Mouse (Mus musculus) megakaryocyte, embryonic 14.5 days (primary cell): ENCODE measurements at regions not wholly inside any gene's neighbourhood (a gene's known extent, or its start where the extent isn't known, plus 50 kb on each side); places are given as distances from the start of the nearest gene placed in this dataset.

Experiments used
- H3K27me3 ChIP-seq: replicated peaks from 2 replicates; pipeline ENCODE3; 2012; ENCODE audit warnings: inconsistent platforms
- H3K36me3 ChIP-seq: replicated peaks from 2 replicates; pipeline ENCODE3; 2012; ENCODE audit warnings: low read length, inconsistent platforms, mixed read lengths
- H3K4me1 ChIP-seq: 2 replicates; pipeline ENCODE4 v1.6.1; 2012; ENCODE audit warnings: inconsistent platforms
- H3K4me3 ChIP-seq: replicated peaks from 2 replicates; pipeline ENCODE3; 2012; ENCODE audit warnings: moderate library complexity, mild to moderate bottlenecking, inconsistent platforms
- H3K9me3 ChIP-seq: 2 replicates; pipeline ENCODE4 v1.6.1; 2012; ENCODE audit warnings: inconsistent platforms
- FLI1 ChIP-seq: IDR thresholded peaks from 2 replicates; pipeline ENCODE4 v1.6.1; 2012; ENCODE audit warnings: low read length, inconsistent platforms, mixed read lengths
- GATA1 ChIP-seq: IDR thresholded peaks from 3 replicates; pipeline ENCODE4 v1.6.1; 2012; ENCODE audit warnings: mixed read lengths, low read length, inconsistent platforms, borderline replicate concordance

GRCm38 (mm10) chr6:101030451-101031125, 197.2 kb downstream of the Ppp4r2 start:
- TF ChIP-seq FLI1 (no peak), GATA1 (no peak)
- Histone ChIP-seq H3K4me1 (no peaks in the 10 kb centered on the region), H3K4me3 (peak overlapping the region; percentile 14), H3K36me3 (no peaks in the 10 kb centered on the region), H3K9me3 (peaks cover 46% of the 10 kb centered on the region), H3K27me3 (no peaks in the 10 kb centered on the region)

DNA sequence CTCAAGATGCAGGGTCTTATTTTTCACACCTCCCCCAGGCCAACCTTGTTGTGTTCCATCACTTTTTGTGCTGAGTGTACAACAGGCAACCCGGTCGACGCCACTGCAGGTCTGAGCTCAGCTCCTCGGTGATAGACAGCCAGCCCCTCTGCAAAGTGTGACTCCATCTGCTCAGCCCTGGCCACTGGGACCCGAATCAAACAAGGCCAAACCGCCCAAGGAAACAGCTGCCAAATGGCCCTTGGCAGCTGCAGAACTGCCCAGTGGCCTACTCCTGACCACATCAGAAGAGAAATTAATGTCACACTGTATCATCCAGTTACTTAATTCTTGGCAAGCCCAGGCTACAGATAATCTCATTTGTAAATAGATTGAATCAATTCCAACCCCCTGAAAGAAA, 213.3 kb downstream of the Ppp4r2 start:
- H3K4me3 ChIP-seq: no peak overlapping the region
- no peaks in the 10 kb centered on the region for H3K27me3 ChIP-seq
- no peaks in the 10 kb centered on the region; the same call in 1 of the 2 replicates for H3K4me1 ChIP-seq
- TF ChIP-seq GATA1: no peak
- TF ChIP-seq FLI1: no peak
- H3K9me3 ChIP-seq: peaks cover 21% of the 10 kb centered on the region
- no peaks in the 10 kb centered on the region for H3K36me3 ChIP-seq

DNA sequence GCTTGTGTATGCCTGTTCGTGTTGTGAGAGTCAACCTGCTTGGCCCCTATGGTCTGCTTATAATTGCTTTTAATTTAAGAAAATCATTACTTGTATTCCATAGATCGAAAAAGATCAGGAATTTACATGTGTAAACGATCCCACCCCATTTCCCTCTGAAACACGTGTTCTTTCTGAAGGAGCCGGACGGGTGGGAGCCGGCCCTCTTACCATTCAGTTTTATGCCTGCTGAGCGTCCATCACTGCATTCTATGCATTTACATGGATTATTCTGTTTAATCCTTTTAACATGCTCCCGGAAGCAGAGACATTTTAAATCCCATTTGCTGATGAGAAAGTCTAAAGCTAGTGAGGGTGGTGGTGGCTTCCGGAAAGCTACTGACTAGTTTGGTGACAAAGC, 213.8 kb downstream of the Ppp4r2 start:
- Histone ChIP-seq H3K9me3 (peaks cover 21% of the 10 kb centered on the region), H3K4me3 (no peak overlapping the region), H3K4me1 (no peaks in the 10 kb centered on the region; the same call in 1 of the 2 replicates), H3K36me3 (no peaks in the 10 kb centered on the region), H3K27me3 (no peaks in the 10 kb centered on the region)
- TF ChIP-seq GATA1 (no peak), FLI1 (no peak)

DNA sequence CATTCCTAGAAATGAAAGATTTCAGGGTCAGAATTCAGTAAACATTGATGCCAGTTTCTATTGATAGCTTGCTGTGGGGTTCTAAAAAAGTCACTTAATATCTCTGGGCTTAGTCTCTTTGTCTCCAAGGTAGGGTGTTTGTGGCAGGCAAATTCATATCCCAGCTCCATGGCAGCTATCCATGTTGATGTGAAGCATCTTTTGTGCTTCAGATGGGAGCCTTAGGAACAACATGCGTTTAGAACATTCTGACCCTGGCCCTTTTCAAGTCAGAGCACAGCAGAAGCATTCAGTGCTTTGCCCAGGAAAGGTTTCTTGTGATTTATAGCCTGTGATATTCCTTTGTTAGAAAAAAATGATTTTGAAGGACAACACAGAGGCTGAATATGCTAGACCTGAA, 215.0 kb downstream of the Ppp4r2 start:
- H3K36me3 ChIP-seq: no peaks in the 10 kb centered on the region
- TF ChIP-seq FLI1: no peak
- TF ChIP-seq GATA1: no peak
- no peaks in the 10 kb centered on the region for H3K27me3 ChIP-seq
- H3K9me3 ChIP-seq: peaks cover 21% of the 10 kb centered on the region
- H3K4me1 ChIP-seq: no peaks in the 10 kb centered on the region; the same call in 1 of the 2 replicates
- no peak overlapping the region for H3K4me3 ChIP-seq

DNA sequence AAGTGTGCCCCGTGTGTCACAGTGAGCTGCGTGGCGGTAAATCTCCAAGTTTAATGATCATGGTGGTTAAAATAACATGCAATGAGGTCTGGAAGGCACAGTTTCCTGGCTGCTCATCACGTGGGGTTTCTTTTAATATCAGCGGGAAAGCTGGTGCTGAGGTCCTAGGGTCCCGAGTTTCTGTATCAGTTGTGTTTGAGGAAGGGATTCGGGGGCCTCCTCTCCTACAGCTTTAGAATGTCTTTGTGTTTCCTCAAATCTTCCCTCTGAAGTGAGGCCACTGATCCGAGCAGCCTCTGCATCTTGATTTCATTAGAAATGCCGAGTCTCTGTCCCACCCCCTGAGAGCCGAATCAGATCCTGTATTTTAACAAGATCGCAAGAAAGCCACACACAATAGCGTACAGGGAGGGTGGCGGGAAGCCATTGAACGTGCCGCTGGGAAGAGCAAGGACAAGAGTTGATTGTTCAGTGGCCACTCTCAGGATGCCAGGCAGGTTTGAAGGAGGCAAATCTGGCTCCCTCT, 215.5 kb downstream of the Ppp4r2 start:
- no peak overlapping the region for H3K4me3 ChIP-seq
- no peaks in the 10 kb centered on the region; the same call in 1 of the 2 replicates for H3K4me1 ChIP-seq

GRCm38 (mm10) chr6:101054880-101055279, 221.5 kb downstream of the Ppp4r2 start:
- Histone ChIP-seq H3K4me3 (no peak overlapping the region), H3K36me3 (no peaks in the 10 kb centered on the region), H3K4me1 (no peaks in the 10 kb centered on the region; the same call in 1 of the 2 replicates), H3K9me3 (peaks cover 14% of the 10 kb centered on the region), H3K27me3 (no peaks in the 10 kb centered on the region)
- no peak for TF ChIP-seq FLI1
- no peak for TF ChIP-seq GATA1

More for the DNA sequence above, 215.5 kb downstream of the Ppp4r2 start:
- TF ChIP-seq GATA1 (no peak), FLI1 (no peak)
- H3K9me3 ChIP-seq: peaks cover 23% of the 10 kb centered on the region
- H3K36me3 ChIP-seq: no peaks in the 10 kb centered on the region
- no peaks in the 10 kb centered on the region for H3K27me3 ChIP-seq

DNA sequence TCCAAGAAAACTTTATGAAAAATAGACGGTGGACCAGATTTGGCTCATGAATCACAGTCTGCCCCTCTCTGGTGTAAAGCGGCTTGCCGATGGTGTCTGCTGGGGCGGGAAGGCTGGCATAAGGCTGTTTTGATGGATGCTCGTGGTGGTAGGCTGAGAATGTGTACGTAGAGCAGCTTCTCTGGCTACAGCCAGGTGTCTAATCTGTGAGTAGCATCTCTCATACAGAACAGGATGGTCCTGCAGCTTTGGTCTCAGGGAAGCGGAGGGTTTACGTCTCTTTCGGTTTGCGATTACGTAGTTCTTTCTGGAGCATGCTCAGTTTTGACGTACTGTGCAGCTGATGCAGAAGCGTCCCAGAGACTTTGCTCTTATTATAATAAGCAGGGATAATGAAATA, 222.9 kb downstream of the Ppp4r2 start:
- H3K36me3 ChIP-seq: no peaks in the 10 kb centered on the region
- H3K4me1 ChIP-seq: no peaks in the 10 kb centered on the region
- H3K4me3 ChIP-seq: no peak overlapping the region
- H3K27me3 ChIP-seq: no peaks in the 10 kb centered on the region
- TF ChIP-seq FLI1: no peak
- no peak for TF ChIP-seq GATA1
- H3K9me3 ChIP-seq: peaks cover 13% of the 10 kb centered on the region; the same call in 1 of the 2 replicates

GRCm38 (mm10) chr6:101059058-101059457, 225.6 kb downstream of the Ppp4r2 start:
- no peaks in the 10 kb centered on the region for H3K36me3 ChIP-seq
- peaks cover 14% of the 10 kb centered on the region; the same call in 1 of the 2 replicates for H3K9me3 ChIP-seq
- no peaks in the 10 kb centered on the region for H3K4me1 ChIP-seq
- TF ChIP-seq GATA1 (no peak), FLI1 (no peak)
- no peak overlapping the region for H3K4me3 ChIP-seq
- no peaks in the 10 kb centered on the region for H3K27me3 ChIP-seq

DNA sequence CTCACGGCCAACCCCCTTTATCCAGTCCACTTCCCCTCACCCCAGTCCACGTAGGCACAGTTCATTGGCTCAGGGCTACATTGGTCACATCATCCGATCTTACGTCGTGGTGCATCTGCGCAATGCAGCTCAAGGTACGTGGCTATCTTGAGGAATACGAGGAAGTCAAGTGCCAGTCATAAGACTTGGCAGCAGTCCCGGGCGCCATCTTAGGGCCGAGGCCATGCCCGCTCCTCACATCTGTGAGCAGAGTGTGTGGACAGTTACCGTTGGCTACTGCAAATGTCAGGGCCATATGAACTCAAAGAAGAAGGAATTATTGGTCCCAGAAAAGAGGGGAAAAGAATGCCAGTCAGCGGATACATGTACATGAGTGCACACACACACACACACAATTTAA, 228.8 kb downstream of the Ppp4r2 start:
- TF ChIP-seq FLI1 (no peak), GATA1 (no peak)

GRCm38 (mm10) chr6:101075753-101076516, 242.5 kb downstream of the Ppp4r2 start:
- Histone ChIP-seq H3K27me3 (no peaks in the 10 kb centered on the region), H3K9me3 (peaks cover 11% of the 10 kb centered on the region), H3K36me3 (no peaks in the 10 kb centered on the region), H3K4me1 (no peaks in the 10 kb centered on the region), H3K4me3 (no peak overlapping the region)
- no peak for TF ChIP-seq GATA1
- TF ChIP-seq FLI1: no peak

More for the DNA sequence above, 228.8 kb downstream of the Ppp4r2 start:
- Histone ChIP-seq H3K4me3 (no peak overlapping the region), H3K27me3 (no peaks in the 10 kb centered on the region), H3K4me1 (no peaks in the 10 kb centered on the region), H3K9me3 (peaks cover 11% of the 10 kb centered on the region; the same call in 1 of the 2 replicates), H3K36me3 (no peaks in the 10 kb centered on the region)
